Mouse (Mus musculus): Measurements from ENCODE around the gene Fcrl6. TPM values are rescaled to one million over a fixed set of nuclear protein-coding genes. Genes with fewer than 3 reads are reported as not detected.

Gene Fcrl6
- polyA plus RNA-seq (2015; fragmentation: Nextera tagmentation; extraction: Ambion mirVana): not detected in 2 replicates

GRCm38 (mm10) chr1:172602326-172602725 lies at the start of gene Fcrl6:
Gene Fcrl6, minus strand, starts transcription at chr1:172602551.
- Histone ChIP-seq H3K9ac (replicated peaks; ENCODE audit: low read depth, low read length) (no peak within 1 kb of the TSS), H3K27me3 (replicated peaks; ENCODE audit: control insufficient read depth, insufficient read depth, low read length) (no peaks in the 10 kb centered on the region), H3K4me3 (replicated peaks; ENCODE audit: low read length) (no peak within 1 kb of the TSS), H3K4me2 (ENCODE audit: low read length) (no peak within 1 kb of the TSS), H3K9me3 (ENCODE audit: control insufficient read depth, low read length) (no peaks in the 10 kb centered on the region), H3K4me1 (replicated peaks; ENCODE audit: control insufficient read depth, insufficient read depth, low read length) (no peaks in the 10 kb centered on the region), H3K36me3 (ENCODE audit: control insufficient read depth, insufficient read depth) (no peaks in the 10 kb centered on the region), H3K27ac (ENCODE audit: low read length) (no peak within 1 kb of the TSS)
- WGBS: 72% methylated on average over 1 of the region's 1 CpGs
- no peak for ATAC-seq

GRCm38 (mm10) chr1:172651288-172651987 lies 49.1 kb upstream of the Fcrl6 start:
- no peak overlapping the region for H3K4me3 ChIP-seq (replicated peaks; ENCODE audit: low read length)
- no peak overlapping the region for H3K9ac ChIP-seq (replicated peaks; ENCODE audit: low read depth, low read length)
- H3K27me3 ChIP-seq (replicated peaks; ENCODE audit: control insufficient read depth, insufficient read depth, low read length): no peaks in the 10 kb centered on the region
- H3K4me1 ChIP-seq (replicated peaks; ENCODE audit: control insufficient read depth, insufficient read depth, low read length): no peaks in the 10 kb centered on the region
- no peak for ATAC-seq
- no peak overlapping the region for H3K4me2 ChIP-seq (ENCODE audit: low read length)
- 91% methylated on average over 10 of the region's 10 CpGs for WGBS
- H3K9me3 ChIP-seq (ENCODE audit: control insufficient read depth, low read length): no peaks in the 10 kb centered on the region
- H3K27ac ChIP-seq (ENCODE audit: low read length): no peak overlapping the region
- H3K36me3 ChIP-seq (ENCODE audit: control insufficient read depth, insufficient read depth): no peaks in the 10 kb centered on the region

GRCm38 (mm10) chr1:172650519-172651287 lies 48.4 kb upstream of the Fcrl6 start:
- Histone ChIP-seq H3K27ac (ENCODE audit: low read length) (no peak overlapping the region), H3K4me2 (ENCODE audit: low read length) (no peak overlapping the region), H3K4me3 (replicated peaks; ENCODE audit: low read length) (no peak overlapping the region), H3K9ac (replicated peaks; ENCODE audit: low read depth, low read length) (no peak overlapping the region), H3K36me3 (ENCODE audit: control insufficient read depth, insufficient read depth) (no peaks in the 10 kb centered on the region), H3K27me3 (replicated peaks; ENCODE audit: control insufficient read depth, insufficient read depth, low read length) (no peaks in the 10 kb centered on the region), H3K9me3 (ENCODE audit: control insufficient read depth, low read length) (no peaks in the 10 kb centered on the region), H3K4me1 (replicated peaks; ENCODE audit: control insufficient read depth, insufficient read depth, low read length) (no peaks in the 10 kb centered on the region)
- WGBS: 63% methylated on average over 8 of the region's 8 CpGs
- no peak for ATAC-seq

- no peaks in the 10 kb centered on the region for H3K27me3 ChIP-seq (replicated peaks; ENCODE audit: control insufficient read depth, insufficient read depth, low read length)
- H3K4me3 ChIP-seq (replicated peaks; ENCODE audit: low read length): no peak overlapping the region
- H3K4me2 ChIP-seq (ENCODE audit: low read length): no peak overlapping the region
- no peaks in the 10 kb centered on the region for H3K4me1 ChIP-seq (replicated peaks; ENCODE audit: control insufficient read depth, insufficient read depth, low read length)
- WGBS: 87% methylated on average over 9 of the region's 9 CpGs
- H3K27ac ChIP-seq (ENCODE audit: low read length): no peak overlapping the region
- no peak overlapping the region for H3K9ac ChIP-seq (replicated peaks; ENCODE audit: low read depth, low read length)
- ATAC-seq: no peak
- H3K36me3 ChIP-seq (ENCODE audit: control insufficient read depth, insufficient read depth): no peaks in the 10 kb centered on the region
- H3K9me3 ChIP-seq (ENCODE audit: control insufficient read depth, low read length): no peaks in the 10 kb centered on the region
These were observed 47.0 kb upstream of the Fcrl6 start for GRCm38 (mm10) chr1:172649396-172649795.

- ATAC-seq: no peak
- Histone ChIP-seq H3K9ac (replicated peaks; ENCODE audit: low read depth, low read length) (no peak overlapping the region), H3K4me3 (replicated peaks; ENCODE audit: low read length) (no peak overlapping the region), H3K27me3 (replicated peaks; ENCODE audit: control insufficient read depth, insufficient read depth, low read length) (no peaks in the 10 kb centered on the region), H3K36me3 (ENCODE audit: control insufficient read depth, insufficient read depth) (no peaks in the 10 kb centered on the region), H3K4me2 (ENCODE audit: low read length) (no peak overlapping the region), H3K27ac (ENCODE audit: low read length) (no peak overlapping the region), H3K9me3 (ENCODE audit: control insufficient read depth, low read length) (no peaks in the 10 kb centered on the region), H3K4me1 (replicated peaks; ENCODE audit: control insufficient read depth, insufficient read depth, low read length) (no peaks in the 10 kb centered on the region)
- 32% methylated on average over 4 of the region's 4 CpGs for WGBS
These were observed 44.9 kb upstream of the Fcrl6 start for GRCm38 (mm10) chr1:172647236-172647635.

- Histone ChIP-seq H3K27ac (ENCODE audit: low read length) (no peak overlapping the region), H3K27me3 (replicated peaks; ENCODE audit: control insufficient read depth, insufficient read depth, low read length) (no peaks in the 10 kb centered on the region), H3K4me1 (replicated peaks; ENCODE audit: control insufficient read depth, insufficient read depth, low read length) (no peaks in the 10 kb centered on the region), H3K4me3 (replicated peaks; ENCODE audit: low read length) (no peak overlapping the region), H3K4me2 (ENCODE audit: low read length) (no peak overlapping the region), H3K36me3 (ENCODE audit: control insufficient read depth, insufficient read depth) (no peaks in the 10 kb centered on the region), H3K9ac (replicated peaks; ENCODE audit: low read depth, low read length) (no peak overlapping the region), H3K9me3 (ENCODE audit: control insufficient read depth, low read length) (no peaks in the 10 kb centered on the region)
- no peak for ATAC-seq
- WGBS: 62% methylated on average over 2 of the region's 2 CpGs
These were observed 36.4 kb upstream of the Fcrl6 start for GRCm38 (mm10) chr1:172638781-172639180.

- Histone ChIP-seq H3K4me2 (ENCODE audit: low read length) (no peak overlapping the region), H3K36me3 (ENCODE audit: control insufficient read depth, insufficient read depth) (no peaks in the 10 kb centered on the region), H3K4me1 (replicated peaks; ENCODE audit: control insufficient read depth, insufficient read depth, low read length) (no peaks in the 10 kb centered on the region), H3K27ac (ENCODE audit: low read length) (no peak overlapping the region), H3K27me3 (replicated peaks; ENCODE audit: control insufficient read depth, insufficient read depth, low read length) (no peaks in the 10 kb centered on the region), H3K4me3 (replicated peaks; ENCODE audit: low read length) (no peak overlapping the region), H3K9me3 (ENCODE audit: control insufficient read depth, low read length) (no peaks in the 10 kb centered on the region), H3K9ac (replicated peaks; ENCODE audit: low read depth, low read length) (no peak overlapping the region)
- 84% methylated on average over 4 of the region's 4 CpGs for WGBS
- no peak for ATAC-seq
These were observed 35.5 kb upstream of the Fcrl6 start for GRCm38 (mm10) chr1:172637801-172638200.

- Histone ChIP-seq H3K36me3 (ENCODE audit: control insufficient read depth, insufficient read depth) (no peaks in the 10 kb centered on the region), H3K27me3 (replicated peaks; ENCODE audit: control insufficient read depth, insufficient read depth, low read length) (no peaks in the 10 kb centered on the region), H3K4me3 (replicated peaks; ENCODE audit: low read length) (no peak overlapping the region), H3K9ac (replicated peaks; ENCODE audit: low read depth, low read length) (no peak overlapping the region), H3K27ac (ENCODE audit: low read length) (no peak overlapping the region), H3K4me2 (ENCODE audit: low read length) (no peak overlapping the region), H3K4me1 (replicated peaks; ENCODE audit: control insufficient read depth, insufficient read depth, low read length) (peaks cover 4% of the 10 kb centered on the region), H3K9me3 (ENCODE audit: control insufficient read depth, low read length) (no peaks in the 10 kb centered on the region)
- 93% methylated on average over 5 of the region's 5 CpGs for WGBS
- ATAC-seq: no peak
These were observed 33.9 kb upstream of the Fcrl6 start for GRCm38 (mm10) chr1:172636266-172636665.

GRCm38 (mm10) chr1:172635258-172635657 lies 32.9 kb upstream of the Fcrl6 start:
- H3K4me1 ChIP-seq (replicated peaks; ENCODE audit: control insufficient read depth, insufficient read depth, low read length): peaks cover 4% of the 10 kb centered on the region
- no peak for ATAC-seq
- no peaks in the 10 kb centered on the region for H3K9me3 ChIP-seq (ENCODE audit: control insufficient read depth, low read length)
- WGBS: 71% methylated on average over 4 of the region's 4 CpGs
- H3K4me2 ChIP-seq (ENCODE audit: low read length): no peak overlapping the region
- H3K27ac ChIP-seq (ENCODE audit: low read length): no peak overlapping the region; the same call in 1 of the 2 replicates
- no peaks in the 10 kb centered on the region for H3K36me3 ChIP-seq (ENCODE audit: control insufficient read depth, insufficient read depth)
- no peak overlapping the region for H3K4me3 ChIP-seq (replicated peaks; ENCODE audit: low read length)
- H3K27me3 ChIP-seq (replicated peaks; ENCODE audit: control insufficient read depth, insufficient read depth, low read length): no peaks in the 10 kb centered on the region
- no peak overlapping the region for H3K9ac ChIP-seq (replicated peaks; ENCODE audit: low read depth, low read length)
